Mouse (Mus musculus) left cerebral cortex, adult 9 months (tissue): ENCODE measurements around the gene Cenpj.

Experiments used
- DNase-seq, 2 experiments: peaks; one replicate each; pipeline ENCODE4 v3.0.0; 2022; ENCODE audit warnings: low spot score in 2 of 2

Cenpj gene

DNA sequence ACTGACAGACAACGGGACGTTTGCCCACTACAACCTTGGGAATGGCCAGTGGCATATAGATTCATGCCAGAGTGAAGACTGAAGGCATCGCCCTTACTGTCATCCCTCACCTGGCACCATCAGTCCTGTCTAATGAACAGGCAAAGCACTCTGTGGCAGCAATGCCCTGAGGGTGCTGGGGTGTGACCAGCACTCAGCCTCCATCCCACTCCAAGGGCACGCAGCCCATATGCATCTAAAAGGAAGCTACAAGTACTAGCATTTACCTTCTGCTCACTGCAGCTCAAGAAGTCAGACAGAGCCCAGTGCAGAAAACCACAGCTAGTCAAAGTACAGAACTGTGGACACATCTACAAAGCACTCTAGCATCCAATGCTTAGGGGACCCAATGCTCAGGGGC lies 29.7 kb downstream of the Cenpj start:
- DNase-seq, result no peak

DNA sequence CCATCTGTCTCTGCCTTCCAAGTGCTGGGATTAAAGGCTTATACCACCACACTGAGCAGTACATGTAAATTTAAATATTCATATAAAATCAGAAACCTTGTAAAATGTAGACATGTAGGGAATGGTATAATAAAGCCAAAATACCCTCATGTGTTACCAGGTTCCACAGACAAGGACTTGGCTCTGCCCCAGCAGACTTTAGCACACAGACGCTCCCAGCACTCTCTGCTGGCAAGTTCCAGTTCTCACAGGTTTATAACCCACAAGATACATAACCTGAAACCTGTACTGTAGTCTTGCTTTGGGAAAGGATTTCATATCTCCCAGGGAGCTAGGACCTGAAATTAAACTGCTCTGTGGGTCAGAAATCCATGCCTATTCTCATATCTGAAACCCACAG lies 30.3 kb downstream of the Cenpj start:
- DNase-seq, result no peak

DNA sequence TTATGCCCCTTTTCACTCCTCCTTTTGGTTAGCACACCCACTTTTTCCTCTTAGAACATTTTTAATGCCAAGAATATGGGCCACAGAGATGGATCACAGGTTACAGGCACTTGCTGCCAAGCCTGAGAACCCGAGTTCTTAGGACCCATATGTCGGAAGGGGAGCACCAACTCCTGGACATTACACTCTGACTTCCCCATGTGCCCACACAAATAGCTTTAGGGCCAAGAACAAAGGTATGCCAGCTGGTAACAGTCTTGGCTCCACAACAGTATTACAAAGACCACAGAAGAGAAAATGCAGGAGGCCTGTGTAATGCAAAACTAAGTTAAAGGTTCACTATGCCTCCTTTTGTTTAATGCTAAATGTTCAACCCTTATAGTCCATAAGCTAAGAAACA lies 44.4 kb downstream of the Cenpj start:
- no peak for DNase-seq

DNA sequence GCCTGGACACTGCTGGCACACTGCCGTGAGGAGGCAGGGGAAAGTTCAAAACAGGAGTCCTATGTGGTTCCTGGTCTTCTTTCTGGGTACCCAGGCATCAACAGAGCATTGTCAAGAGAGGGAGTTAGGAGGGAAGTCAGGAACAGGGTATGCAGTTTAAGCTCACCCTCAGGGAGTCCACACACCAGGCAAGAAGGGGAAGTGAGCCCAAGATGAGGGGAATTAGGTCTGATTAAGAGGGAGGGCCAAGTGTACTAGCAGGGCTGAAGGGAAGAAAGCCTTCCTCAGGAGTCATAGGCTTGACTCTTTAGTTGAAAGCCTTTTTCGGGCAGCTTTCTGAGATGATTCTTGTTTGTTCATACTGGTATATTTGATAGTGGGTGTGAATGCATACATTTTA lies 60.5 kb downstream of the Cenpj start:
- DNase-seq, result no peak

DNA sequence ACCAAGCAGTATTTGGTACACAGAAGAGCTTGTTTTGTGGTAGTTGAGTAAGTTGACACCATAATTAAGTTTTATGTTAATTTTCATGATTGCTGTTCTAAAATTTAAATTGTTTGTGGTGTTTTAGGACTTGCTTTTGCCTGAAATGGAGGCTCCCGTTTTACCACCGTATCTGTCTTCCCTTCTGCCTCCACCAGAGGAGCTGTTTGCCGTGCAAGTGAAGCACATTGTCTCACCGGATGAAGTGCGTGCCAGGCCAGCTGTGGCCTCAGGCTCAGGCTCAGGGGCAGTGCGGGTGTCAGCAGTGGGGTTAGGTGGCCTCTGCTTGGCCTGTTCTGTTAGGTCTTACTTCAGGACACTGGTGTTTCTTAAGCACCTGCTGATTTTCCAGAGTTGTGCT lies 63.1 kb downstream of the Cenpj start:
- no peak for DNase-seq

DNA sequence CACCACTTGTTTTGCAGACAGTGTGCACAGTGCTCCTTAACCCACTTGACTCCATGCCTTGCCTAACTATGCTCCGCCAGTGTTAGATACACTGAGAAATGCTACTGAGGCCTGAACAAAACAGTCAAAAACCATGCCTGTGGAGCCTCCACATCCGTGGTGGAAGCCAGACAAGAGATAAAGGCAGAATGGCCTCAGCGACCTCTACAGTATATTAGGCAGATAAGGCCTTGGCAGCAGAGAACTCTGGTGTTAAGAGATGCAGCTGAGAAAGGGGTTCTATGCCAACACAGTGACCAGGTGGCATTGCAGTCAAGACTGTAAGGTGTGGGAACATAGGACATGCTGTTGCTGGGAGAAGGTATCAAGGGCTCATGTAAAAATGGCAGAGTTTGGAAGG lies 68.5 kb downstream of the Cenpj start:
- DNase-seq, result no peak

DNA sequence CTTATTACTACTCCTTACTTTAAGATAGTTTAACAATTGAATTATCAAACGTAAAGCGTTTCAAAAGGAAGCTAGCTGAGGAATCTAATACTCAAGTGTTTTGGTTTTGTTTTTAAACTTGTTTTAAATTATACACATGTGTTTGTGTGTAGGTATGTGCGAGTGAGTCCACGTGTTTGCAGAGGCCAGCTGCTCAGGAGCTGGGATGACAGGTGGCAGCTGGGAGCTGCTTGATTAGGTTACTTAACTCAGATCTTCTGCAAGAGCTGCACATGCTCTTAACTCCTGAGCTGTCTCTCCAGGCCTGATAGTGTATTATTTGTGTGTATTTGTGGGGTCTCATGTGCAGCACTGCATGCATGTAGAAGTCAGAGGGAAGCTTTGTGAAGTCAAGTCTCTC lies 72.8 kb downstream of the Cenpj start:
- no peak for DNase-seq

DNA sequence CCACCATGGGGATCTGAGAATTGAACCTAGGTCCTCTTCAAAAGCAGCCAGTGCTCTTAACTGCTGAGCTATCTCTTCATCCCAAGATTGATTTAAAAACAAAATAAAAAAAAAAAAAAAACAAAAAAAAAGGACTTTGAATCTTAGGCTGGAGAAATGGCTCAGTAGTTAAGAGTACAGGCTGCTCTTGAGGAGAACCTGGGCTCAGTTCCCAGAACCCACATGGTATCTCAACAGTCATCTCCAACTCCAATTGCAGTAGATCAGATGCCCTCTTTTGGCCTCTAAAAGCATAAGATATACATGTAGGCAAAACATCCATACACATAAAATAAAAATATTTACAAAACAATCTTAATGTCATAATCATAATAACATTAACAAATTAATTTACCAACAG lies 85.4 kb downstream of the Cenpj start:
- no peak for DNase-seq
